Mouse (Mus musculus) brain, embryonic 18.5 days (tissue): ENCODE data around the gene Sox15.
"Not testable (repeated sequence)": the region's sequence is repeated elsewhere in the genome, so short reads cannot be mapped to it uniquely, and the experiment has no call there.

Source experiments
- DNase-seq: peaks from one replicate; pipeline ENCODE4 v3.0.0-alpha.2; 2012; ENCODE audit warnings: low read depth, low spot score

Gene Sox15

GRCm38 (mm10) chr11:69699595-69699994 lies 44.5 kb downstream of the Sox15 start:
- no peak for DNase-seq

- not testable (repeated sequence) for DNase-seq
Observed at GRCm38 (mm10) chr11:69702886-69703285, 47.8 kb downstream of the Sox15 start.

- not testable (repeated sequence) for DNase-seq
Observed at GRCm38 (mm10) chr11:69703381-69703780, 48.3 kb downstream of the Sox15 start.

- no peak for DNase-seq
Observed at GRCm38 (mm10) chr11:69703814-69704612, 48.9 kb downstream of the Sox15 start.

GRCm38 (mm10) chr11:69704613-69705010 lies 49.5 kb downstream of the Sox15 start:
- DNase-seq, result no peak
